Mouse (Mus musculus) lung, adult 2 months (tissue): ENCODE measurements around the gene Zfp296. TPM values are rescaled to one million over a fixed set of nuclear protein-coding genes. Genes with fewer than 3 reads are reported as not detected.
"Not testable (repeated sequence)": the region's sequence is repeated elsewhere in the genome, so short reads cannot be mapped to it uniquely, and the experiment has no call there.

Experiments
- DNase-seq: peaks from one replicate; pipeline ENCODE4 v3.0.0; 2022
- H3K4me1 ChIP-seq: fragments of 200-500 bp; 2 replicates; pipeline ENCODE4 v1.6.1; 2011; ENCODE audit warnings: low read length; ENCODE audit not compliant: control insufficient read depth, insufficient read depth
- H3K4me3 ChIP-seq: fragments of 200-500 bp; replicated peaks from 2 replicates; pipeline ENCODE3; 2011; ENCODE audit warnings: low read depth, mild to moderate bottlenecking, control low read depth, low read length; ENCODE audit errors: extremely low read depth
- CTCF ChIP-seq: fragments of 200-500 bp; IDR thresholded peaks from 2 replicates; pipeline ENCODE4 v1.5.1; 2011; ENCODE audit warnings: mild to moderate bottlenecking, low read length, control low read depth; ENCODE audit not compliant: insufficient read depth
- POLR2A ChIP-seq: fragments of 200-500 bp; IDR thresholded peaks from 2 replicates; pipeline ENCODE4 v1.6.1; 2011; ENCODE audit warnings: low read depth, mild to moderate bottlenecking, control low read depth, low read length, borderline replicate concordance; ENCODE audit errors: extremely low read depth
- WGBS: fragments of 180-500 bp; shearing (Covaris S2); methylation state at CpG from one replicate; pipeline ENCODE4 v1.1.7; 2018; 5-methylcytosine and 5-hydroxymethylcytosine counted together
- polyA plus RNA-seq: library from polyadenylated mRNA; depleted of rRNA; stranded (reverse); fragments of >200 nt; gene quantifications from 2 replicates; pipeline ENCODE4 v1.2.3, GENCODE M21; 2012

Gene Zfp296
- polyA plus RNA-seq, 1 experiment, result 5.0 TPM

DNA sequence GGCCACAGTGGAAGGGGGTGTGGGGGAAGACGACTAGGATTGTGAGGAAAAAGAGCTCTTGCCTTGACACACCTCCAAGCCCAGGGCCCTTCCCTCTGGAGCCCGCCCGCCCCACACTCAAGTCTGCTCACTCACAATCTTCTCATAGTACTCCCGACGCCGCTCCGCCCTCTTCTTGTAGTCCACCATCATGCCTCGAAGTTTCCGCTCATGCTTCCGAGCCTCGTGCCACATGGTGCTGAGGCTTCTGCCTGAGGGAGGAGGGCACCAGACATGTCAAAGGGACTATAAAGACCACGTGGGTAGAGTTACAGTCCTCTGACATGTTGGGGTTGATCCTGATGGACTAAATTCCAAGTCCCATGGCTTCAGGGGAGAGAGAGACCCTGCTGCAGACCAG, 26.0 kb downstream of the Zfp296 start:
- Histone ChIP-seq H3K4me3 (no peak overlapping the region), H3K4me1 (peaks cover 9% of the 10 kb centered on the region)
- 74% methylated on average over 12 of the region's 12 CpGs for WGBS
- DNase-seq, result no peak
- no peak for TF ChIP-seq CTCF
- no peak for TF ChIP-seq POLR2A

DNA sequence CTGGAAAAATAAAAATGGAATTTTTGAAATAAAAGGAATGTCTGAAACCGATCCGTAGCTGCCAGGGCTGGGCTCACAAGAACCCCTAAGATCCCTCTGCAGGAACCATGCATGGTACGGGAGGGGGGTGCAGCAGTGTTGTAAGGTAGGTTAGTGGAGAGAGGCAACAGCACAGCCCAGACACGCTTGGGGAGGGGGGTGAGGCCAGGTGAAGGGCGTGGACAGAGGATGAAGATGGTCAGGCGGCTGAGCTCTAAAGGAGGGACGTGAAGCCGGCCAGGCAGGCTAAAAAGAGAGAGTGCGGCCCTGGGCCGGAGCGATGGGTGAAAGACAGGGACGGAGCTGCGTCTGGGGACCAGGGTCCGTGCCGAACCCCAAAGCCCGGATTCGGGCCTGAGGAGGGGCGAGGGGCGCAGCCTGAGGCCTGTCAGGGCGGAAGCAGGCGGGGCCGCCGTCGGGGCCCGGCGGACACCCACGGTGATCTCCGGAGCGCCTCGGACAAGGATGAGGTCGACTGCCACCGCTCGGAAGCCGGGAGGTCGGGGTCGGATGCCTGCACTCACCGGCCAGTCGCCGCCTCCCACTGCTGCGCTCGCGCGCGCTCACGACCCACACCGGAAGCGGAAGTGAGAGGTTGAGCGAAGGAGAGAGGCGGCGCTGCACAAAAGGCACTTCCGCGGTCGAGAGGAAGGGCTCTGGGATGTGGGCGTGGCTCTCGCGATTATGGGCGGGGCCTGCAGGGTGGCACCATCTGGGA, 26.9 kb downstream of the Zfp296 start, which contains the start of gene Clasrp:
Gene Clasrp (minus strand): TSS at position 638 of the 757 bp plus-strand sequence.
- peak within 1 kb of the TSS; percentile 94 for H3K4me3 ChIP-seq
- peak; percentile 97 for DNase-seq
- WGBS, result under 1% methylated on average over 57 of the region's 57 CpGs
- TF ChIP-seq POLR2A (peak; percentile 86; the same call in 1 of the 2 replicates), CTCF (no peak)
- peaks cover 9% of the 10 kb centered on the region for H3K4me1 ChIP-seq

GRCm38 (mm10) chr7:19604606-19605214, 27.6 kb downstream of the Zfp296 start:
- DNase-seq, H3K4me1 ChIP-seq, H3K4me3 ChIP-seq: not testable (repeated sequence)
- whole genome bisulfite sequencing, result 54% methylated on average over 10 of the region's 10 CpGs

DNA sequence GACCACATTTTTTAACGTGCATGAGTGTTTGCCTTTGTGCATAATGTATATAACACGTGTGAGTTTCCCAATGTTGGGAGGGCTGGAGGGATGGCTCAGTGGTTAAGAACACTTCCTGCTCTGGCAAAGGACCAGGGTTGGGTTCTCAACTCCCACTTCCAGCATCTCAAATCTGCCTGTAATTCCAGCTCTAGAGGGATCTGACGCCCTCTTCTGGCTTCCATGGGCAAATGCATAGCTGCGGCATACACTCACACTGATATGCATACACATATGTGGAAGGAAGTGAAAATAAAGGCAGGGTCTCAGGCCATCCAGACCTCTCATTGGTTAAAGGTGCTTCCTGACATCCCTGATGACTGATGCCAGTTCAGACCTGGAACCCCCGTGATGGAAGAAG, 30.2 kb downstream of the Zfp296 start:
- no peak for DNase-seq
- 77% methylated on average over 5 of the region's 5 CpGs for WGBS
- no peak for TF ChIP-seq POLR2A
- no peak for TF ChIP-seq CTCF

GRCm38 (mm10) chr7:19609641-19610332, 32.7 kb downstream of the Zfp296 start:
- 84% methylated on average over 12 of the region's 12 CpGs for WGBS
- no peak overlapping the region for H3K4me3 ChIP-seq
- DNase-seq, result peak; percentile 12
- no peaks in the 10 kb centered on the region for H3K4me1 ChIP-seq
- TF ChIP-seq CTCF (no peak), POLR2A (no peak)

More for the DNA sequence above, 30.2 kb downstream of the Zfp296 start:
- Histone ChIP-seq H3K4me1 (peaks cover 9% of the 10 kb centered on the region), H3K4me3 (no peak overlapping the region)

DNA sequence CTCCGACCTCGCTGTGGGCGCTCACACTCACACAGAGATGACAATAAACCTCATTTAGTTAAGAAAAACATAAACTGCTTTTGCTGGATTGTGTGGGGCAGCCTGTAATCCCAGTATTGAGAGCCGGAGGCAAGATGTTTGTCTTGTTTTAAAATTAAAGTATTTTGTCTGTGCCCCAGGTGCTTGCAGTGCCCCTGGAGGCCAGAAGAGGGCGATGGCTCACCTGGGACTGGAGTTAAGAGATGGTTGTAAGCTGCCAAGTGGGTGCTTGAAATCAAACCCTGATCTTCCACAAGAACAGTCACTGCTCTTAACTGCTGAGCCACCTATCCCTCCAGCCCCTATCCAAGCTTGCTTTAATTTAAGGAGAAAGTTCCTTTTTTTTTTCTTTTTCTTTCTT, 33.9 kb downstream of the Zfp296 start:
- no peak for DNase-seq
- Histone ChIP-seq H3K4me1 (no peaks in the 10 kb centered on the region), H3K4me3 (no peak overlapping the region)
- TF ChIP-seq POLR2A (no peak), CTCF (no peak)
- whole genome bisulfite sequencing, result 84% methylated on average over 5 of the region's 5 CpGs

- WGBS, result 85% methylated on average over 12 of the region's 12 CpGs
- DNase-seq, result no peak
- Histone ChIP-seq H3K4me3 (no peak overlapping the region), H3K4me1 (no peaks in the 10 kb centered on the region)
- TF ChIP-seq CTCF, result no peak
- no peak for TF ChIP-seq POLR2A
These were observed 38.0 kb downstream of the Zfp296 start for GRCm38 (mm10) chr7:19615036-19615577.

GRCm38 (mm10) chr7:19619004-19619801, 42.1 kb downstream of the Zfp296 start:
- H3K4me1 ChIP-seq, result no peaks in the 10 kb centered on the region
- WGBS, result 24% methylated on average over 35 of the region's 35 CpGs
- DNase-seq, result peak; percentile 64
- TF ChIP-seq CTCF (peak; percentile 83), POLR2A (no peak)
- H3K4me3 ChIP-seq, result no peak overlapping the region

DNA sequence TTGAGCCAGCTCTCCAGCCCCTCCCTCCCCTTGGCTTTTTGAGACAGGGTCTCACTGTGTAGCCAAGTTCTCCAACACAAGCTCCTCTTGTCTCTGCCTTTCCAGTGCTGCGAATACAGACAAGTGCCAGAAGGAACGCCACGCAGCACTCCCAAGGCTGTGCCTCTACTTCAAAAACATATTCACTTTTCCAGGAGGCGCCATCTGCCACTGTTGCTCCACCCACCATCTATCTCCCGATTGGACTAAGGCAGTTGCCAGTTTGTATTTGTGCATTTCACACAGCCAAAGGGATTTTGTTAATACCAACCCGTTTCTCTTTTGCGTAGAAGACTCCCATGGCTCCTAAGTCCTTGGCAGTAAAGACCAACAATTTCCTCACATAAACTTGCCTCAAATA, 43.7 kb downstream of the Zfp296 start:
- no peak for DNase-seq
- TF ChIP-seq CTCF, result no peak
- no peak for TF ChIP-seq POLR2A
- Histone ChIP-seq H3K4me1 (no peaks in the 10 kb centered on the region), H3K4me3 (no peak overlapping the region)
- 92% methylated on average over 7 of the region's 7 CpGs for WGBS
